8 mouse cellular contexts compared by ENCODE assay signal in genomic region chr10:8130472-8131241, GRCm38 (mm10).
DNase-seq lines count a peak whose midpoint lies in the region; ATAC-seq and TF ChIP-seq lines count a peak whose summit lies in the region.

No protein-coding gene starts in this region.

- no peaks in the 10 kb centered on the region for H3K9me3 ChIP-seq in lung, embryonic 14.5 days (ENCODE audit: low read depth, low read length)

- no peak for TF ChIP-seq CTCF in lung, embryonic 14.5 days (IDR thresholded peaks at IDR 0.05; ENCODE audit: low read depth)
- TF ChIP-seq CTCF in brain, embryonic 14.5 days (IDR thresholded peaks at IDR 0.05; ENCODE audit: borderline replicate concordance, extremely low read depth, insufficient read depth, insufficient read length), result no peak
- no peak for TF ChIP-seq CTCF in layer of hippocampus, adult 2 months (conservative IDR thresholded peaks at IDR 0.05)

- peak; percentile 55 for DNase-seq in lung, embryonic 14.5 days
- DNase-seq in lung, adult 18-20 months, result no peak
- peak; percentile 49 for DNase-seq in brain, embryonic 14.5 days (ENCODE audit: low read depth)
- peak; percentile 68 to 76 for DNase-seq in layer of hippocampus, adult 2 months (ENCODE audit: low spot score in 2 of 2)
- no peak for DNase-seq in gastrocnemius, adult 8-10 months (ENCODE audit: low spot score in 2 of 2)
- no peak for DNase-seq in spleen, adult 18-20 months
- DNase-seq in kidney, adult 18-20 months, result no peak

- H3K27ac ChIP-seq in lung, embryonic 14.5 days (ENCODE audit: low read depth), result peak overlapping the region; percentile 52; the same call in 1 of the 2 replicates
- H3K27ac ChIP-seq in layer of hippocampus, adult 2 months, result peak overlapping the region; percentile 78

- H3K4me3 ChIP-seq in lung, embryonic 14.5 days (ENCODE audit: low read depth, low read length), result no peak overlapping the region
- no peak overlapping the region; the same call in 1 of the 2 replicates for H3K4me3 ChIP-seq in layer of hippocampus, adult 2 months

- no peaks in the 10 kb centered on the region for H3K27me3 ChIP-seq in lung, embryonic 14.5 days (ENCODE audit: insufficient read depth, low read length)

- ATAC-seq in lung, embryonic 14.5 days (ENCODE audit: insufficient read depth), result no peak
- peak; percentile 96 for ATAC-seq in megakaryocyte-erythroid progenitor cell, adult 5-6 weeks (replicated peaks; ENCODE audit: low FRiP score, low TSS enrichment, poor library complexity, severe bottlenecking)

- TF ChIP-seq POLR2A in brain, embryonic 14.5 days (IDR thresholded peaks at IDR 0.05; ENCODE audit: borderline replicate concordance, extremely low read depth, insufficient read depth, insufficient read length, poor library complexity, severe bottlenecking), result no peak

- WGBS in lung, embryonic 14.5 days, result 22% methylated on average over 18 of the region's 18 CpGs

- no peaks in the 10 kb centered on the region for H3K36me3 ChIP-seq in lung, embryonic 14.5 days (ENCODE audit: insufficient read depth)

- H3K4me1 ChIP-seq in lung, embryonic 14.5 days (ENCODE audit: insufficient read depth), result peaks cover 26% of the 10 kb centered on the region

- H3K4me2 ChIP-seq in lung, embryonic 14.5 days, result peak overlapping the region; percentile 37; the same call in 1 of the 2 replicates

- no peak overlapping the region for H3K9ac ChIP-seq in lung, embryonic 14.5 days

Comparison
In these comparisons a context has a peak if more than half of its experiments do, and no peak if none do; other contexts are left out.
1. DNase-seq: peak in lung, embryonic 14.5 days (single experiment), brain, embryonic 14.5 days (single experiment) and layer of hippocampus, adult 2 months (2 of 2); none in lung, adult 18-20 months (0 of 2), gastrocnemius, adult 8-10 months (0 of 2), spleen, adult 18-20 months (0 of 2) and kidney, adult 18-20 months (single experiment).